Mouse (Mus musculus) adrenal gland, postnatal 36 days (tissue): ENCODE data around the gene Mcts2. TPM values are rescaled to one million over a fixed set of nuclear protein-coding genes. Genes with fewer than 3 reads are reported as not detected.

Source experiments
- DNase-seq, 2 experiments: peaks; one replicate each; pipeline ENCODE4 v3.0.0; 2021; ENCODE audit warnings: mixed read lengths in 1 of 2
- total RNA-seq, 2 experiments: library from RNA; stranded (reverse); gene quantifications; 2 replicates each; pipeline ENCODE4 v1.2.3; 2021

Gene Mcts2
- total RNA-seq, 2 experiments from 2014 or later: 27.2 to 31.7 TPM

- DNase-seq: no peak
These were observed 39.4 kb downstream of the Mcts2 start for GRCm38 (mm10) chr2:152726213-152726612.

- peak in 1 of 2 experiments; percentile 26 for DNase-seq
These were observed 40.0 kb downstream of the Mcts2 start for GRCm38 (mm10) chr2:152726751-152727335.

DNA sequence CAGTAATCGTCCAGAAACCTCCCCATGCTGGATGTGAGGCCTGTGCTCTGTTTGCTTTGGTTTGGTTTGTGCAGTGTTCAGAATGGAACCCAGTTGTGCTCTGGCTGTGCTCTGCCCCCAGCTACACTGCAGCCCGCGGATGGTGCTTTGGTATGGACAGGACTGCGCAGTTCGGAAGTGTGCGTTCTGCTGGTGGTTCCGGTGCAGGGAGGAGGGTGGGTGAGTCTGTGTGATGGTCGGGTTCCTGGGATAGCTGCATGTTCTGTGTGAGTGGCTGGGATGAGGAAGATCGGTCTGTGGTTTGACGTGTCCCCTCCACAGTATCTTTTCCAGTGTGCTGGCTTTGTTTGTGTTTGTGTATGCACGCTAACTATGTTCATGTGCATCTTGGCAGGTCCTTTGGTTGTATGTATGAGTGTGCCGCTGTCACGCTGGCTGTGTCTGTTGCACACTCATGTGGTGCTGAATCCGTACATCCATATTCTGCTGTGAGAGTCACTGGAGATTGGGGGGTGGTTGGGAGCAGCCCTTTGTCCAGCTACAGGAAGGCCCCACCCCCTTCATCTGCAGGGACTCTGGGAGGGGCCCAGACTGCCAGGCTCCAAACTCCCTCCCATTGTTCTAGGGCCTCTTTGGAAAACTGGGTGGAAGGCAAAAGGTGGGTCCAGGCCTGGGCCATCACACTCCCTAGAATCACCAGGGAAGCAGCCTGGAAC, 41.1 kb downstream of the Mcts2 start:
- DNase-seq: peak; percentile 28 to 63

GRCm38 (mm10) chr2:152728594-152728993, 41.8 kb downstream of the Mcts2 start:
- no peak for DNase-seq

- no peak for DNase-seq
These were observed 42.3 kb downstream of the Mcts2 start for GRCm38 (mm10) chr2:152729013-152729635.

DNA sequence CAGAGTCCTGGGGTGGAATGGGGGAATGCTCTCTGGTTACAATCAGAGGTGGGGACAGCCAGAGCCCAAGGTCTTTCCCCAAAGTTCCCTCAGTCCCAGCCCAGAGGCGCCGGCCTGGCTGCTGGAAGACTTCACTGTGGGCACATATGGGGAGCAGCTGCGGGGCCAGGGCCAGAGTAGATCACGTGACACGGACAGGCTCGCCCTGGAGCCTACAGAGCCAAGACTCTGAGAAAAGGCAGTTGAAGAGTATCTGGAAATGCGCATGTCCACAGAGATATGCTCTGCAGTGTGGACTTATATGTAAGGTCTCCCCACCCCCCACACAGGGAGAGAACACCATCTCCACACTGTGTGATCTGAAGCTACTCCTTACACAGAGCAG, 42.8 kb downstream of the Mcts2 start:
- peak; percentile 75 to 79 for DNase-seq

DNA sequence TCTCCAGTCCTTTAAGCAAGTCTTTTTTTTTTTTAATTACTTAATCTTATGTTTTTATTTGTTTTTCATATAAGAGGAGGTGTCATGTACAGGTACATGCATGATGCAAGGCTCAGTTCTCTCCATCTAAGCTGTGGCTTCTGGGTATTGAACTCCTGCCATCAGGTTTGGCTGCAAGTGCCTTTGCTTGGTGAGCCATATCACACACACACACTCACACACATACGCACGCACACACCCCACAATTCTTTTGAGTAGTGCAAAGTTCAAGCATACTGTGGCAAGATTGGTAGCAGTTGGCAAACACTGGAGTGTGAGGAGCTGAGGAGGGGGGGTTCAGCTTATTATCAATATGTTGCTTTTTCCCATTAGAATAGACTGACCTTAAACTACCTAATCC, 46.4 kb downstream of the Mcts2 start:
- no peak for DNase-seq

DNA sequence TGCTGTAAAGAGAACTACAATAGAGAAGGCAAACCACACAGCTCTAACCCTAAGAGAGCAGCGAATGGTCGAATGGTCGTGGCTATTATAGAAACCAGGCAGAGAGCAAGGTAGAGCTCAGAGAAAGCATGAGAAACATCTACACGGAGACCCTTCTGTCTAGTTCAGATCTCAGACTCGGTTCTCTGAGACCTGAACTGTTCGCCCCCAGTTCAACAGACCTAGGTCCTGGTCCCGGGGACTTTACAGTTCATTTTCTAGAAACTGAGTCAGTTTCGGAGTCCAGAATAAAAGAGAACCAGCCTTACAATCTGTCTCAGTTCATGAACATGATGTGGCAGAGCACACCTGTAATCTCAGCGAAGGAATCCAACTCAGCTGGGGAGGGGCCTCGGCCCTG, 47.7 kb downstream of the Mcts2 start:
- DNase-seq: no peak

- peak; percentile 98 for DNase-seq
These were observed 48.1 kb downstream of the Mcts2 start for GRCm38 (mm10) chr2:152734984-152735383.

- peak; percentile 89 to 91 for DNase-seq
These were observed 49.3 kb downstream of the Mcts2 start, which contains the start of gene Id1 for GRCm38 (mm10) chr2:152736090-152736601. Gene Id1, plus strand, starts transcription at chr2:152736251.

- DNase-seq: peak; percentile 44 to 53
These were observed 49.9 kb downstream of the Mcts2 start for GRCm38 (mm10) chr2:152736748-152737147.

Other genes with a start within 250 kb of the Mcts2 start
- gene Defb23, start 222.4 kb upstream of the Mcts2 start, total RNA-seq: not detected
- not detected for gene Defb20, start 210.0 kb upstream of the Mcts2 start, total RNA-seq
- gene Defb22, start 196.9 kb upstream of the Mcts2 start, total RNA-seq: not detected
- gene Defb26, start 175.3 kb upstream of the Mcts2 start, total RNA-seq: not detected
- not detected for gene Defb28, start 168.8 kb upstream of the Mcts2 start, total RNA-seq
- gene Defb29, start 146.9 kb upstream of the Mcts2 start, total RNA-seq: not detected
- gene Gm17416, start 117.7 kb upstream of the Mcts2 start, total RNA-seq: not detected
- gene Defb21, start 114.3 kb upstream of the Mcts2 start, total RNA-seq: not detected
- gene Defb19, start 106.7 kb upstream of the Mcts2 start, total RNA-seq: 1 to 10 TPM in 1 of 2 experiments, not detected in 1; 1.3 TPM
- not detected for gene Defb45, start 87.6 kb upstream of the Mcts2 start, total RNA-seq
- gene Defb36, start 82.7 kb upstream of the Mcts2 start, total RNA-seq: 1 to 10 TPM in 1 of 2 experiments, not detected in 1; 1.3 TPM
- 1 to 10 TPM in 1 of 2 experiments, not detected in 1; 2.2 TPM for gene Defb25, start 64.0 kb upstream of the Mcts2 start, total RNA-seq
- gene Rem1, start 60.1 kb upstream of the Mcts2 start, total RNA-seq: 10 to 100 TPM in 1 of 2 experiments, 1 to 10 TPM in 1; 9.3 to 13.2 TPM
- 100 to 1,000 TPM; 169 to 173 TPM for gene H13, start 17.6 kb upstream of the Mcts2 start, total RNA-seq
- 100 to 1,000 TPM in 1 of 2 experiments, 10 to 100 TPM in 1; 68.4 to 105 TPM for gene Id1, start 49.2 kb downstream of the Mcts2 start, total RNA-seq
- 1 to 10 TPM; 3.0 to 4.0 TPM for gene Cox4i2, start 67.1 kb downstream of the Mcts2 start, total RNA-seq
- 10 to 100 TPM; 58.2 to 93.9 TPM for gene Bcl2l1, start 144.7 kb downstream of the Mcts2 start, total RNA-seq
- 1 to 10 TPM; 5.1 to 6.2 TPM for gene Tpx2, start 160.9 kb downstream of the Mcts2 start, total RNA-seq
- gene Mylk2, start 224.3 kb downstream of the Mcts2 start, total RNA-seq: not detected
- 1 to 10 TPM; 2.7 to 2.8 TPM for gene Foxs1, start 246.2 kb downstream of the Mcts2 start, total RNA-seq